Mouse (Mus musculus) layer of hippocampus, adult 9-11 months (tissue): ENCODE data around the gene Dbndd1.
"Not testable (repeated sequence)": the region's sequence is repeated elsewhere in the genome, so short reads cannot be mapped to it uniquely, and the experiment has no call there.

Experiments
- DNase-seq: peaks from one replicate; pipeline ENCODE4 v3.0.0; 2022

Gene Dbndd1

DNA sequence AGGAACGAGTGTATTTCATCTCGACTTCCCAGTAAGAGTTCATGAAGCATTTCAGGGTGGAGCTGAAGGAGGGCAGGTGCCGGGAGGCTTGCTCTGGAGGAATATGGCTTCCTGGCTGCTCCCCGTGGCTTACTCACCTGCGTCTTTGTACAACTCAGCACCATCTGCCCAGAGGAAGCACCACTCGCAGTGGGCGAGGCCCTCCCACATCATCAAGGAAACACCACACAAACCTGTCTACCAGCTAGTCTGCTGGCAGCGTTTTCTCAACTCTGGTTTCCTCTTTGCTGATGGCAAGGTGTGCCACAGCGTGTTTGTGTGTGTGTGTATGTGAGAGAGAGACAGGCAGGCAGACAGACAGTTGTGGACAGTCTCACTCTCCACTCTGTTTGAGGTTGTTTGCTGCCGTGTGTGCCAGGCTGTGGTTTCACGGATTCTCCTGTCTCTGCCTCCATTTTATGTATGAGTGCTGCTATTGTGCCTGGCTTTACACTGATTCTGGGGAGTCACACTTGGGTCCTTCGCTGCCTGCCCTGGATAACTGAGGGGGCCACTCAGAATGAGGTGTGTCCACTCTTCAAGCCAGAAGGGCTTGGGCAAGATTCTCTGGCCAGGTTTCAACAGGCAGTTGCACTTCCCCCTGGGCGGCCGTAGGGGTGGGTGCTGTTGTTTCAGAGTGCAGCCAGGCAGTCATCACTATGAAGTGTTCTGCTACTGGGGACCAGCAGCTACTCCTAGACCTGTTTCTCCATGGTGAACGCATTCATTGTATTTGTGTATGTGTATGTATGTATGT, 23.8 kb downstream of the Dbndd1 start:
- no peak for DNase-seq

DNA sequence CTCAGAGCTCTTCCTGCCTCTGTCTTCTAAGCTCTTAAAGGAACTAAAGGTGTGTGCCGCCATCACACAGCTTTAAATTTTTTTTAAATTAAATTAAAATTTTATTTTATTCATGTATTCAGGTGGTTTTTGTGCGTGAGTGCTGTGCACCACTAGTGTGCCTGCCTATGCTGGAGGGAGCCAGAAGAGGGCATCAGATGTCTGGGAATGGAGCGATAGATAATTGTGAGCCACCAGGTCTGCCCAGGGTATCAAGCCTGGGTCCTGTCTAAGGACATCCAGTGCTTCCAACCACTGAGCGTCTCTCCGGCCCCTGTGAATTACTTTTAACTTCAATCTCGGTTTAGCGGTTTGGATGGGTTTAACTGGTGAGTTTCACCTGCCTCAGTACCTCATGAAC, 32.6 kb downstream of the Dbndd1 start:
- no peak for DNase-seq

DNA sequence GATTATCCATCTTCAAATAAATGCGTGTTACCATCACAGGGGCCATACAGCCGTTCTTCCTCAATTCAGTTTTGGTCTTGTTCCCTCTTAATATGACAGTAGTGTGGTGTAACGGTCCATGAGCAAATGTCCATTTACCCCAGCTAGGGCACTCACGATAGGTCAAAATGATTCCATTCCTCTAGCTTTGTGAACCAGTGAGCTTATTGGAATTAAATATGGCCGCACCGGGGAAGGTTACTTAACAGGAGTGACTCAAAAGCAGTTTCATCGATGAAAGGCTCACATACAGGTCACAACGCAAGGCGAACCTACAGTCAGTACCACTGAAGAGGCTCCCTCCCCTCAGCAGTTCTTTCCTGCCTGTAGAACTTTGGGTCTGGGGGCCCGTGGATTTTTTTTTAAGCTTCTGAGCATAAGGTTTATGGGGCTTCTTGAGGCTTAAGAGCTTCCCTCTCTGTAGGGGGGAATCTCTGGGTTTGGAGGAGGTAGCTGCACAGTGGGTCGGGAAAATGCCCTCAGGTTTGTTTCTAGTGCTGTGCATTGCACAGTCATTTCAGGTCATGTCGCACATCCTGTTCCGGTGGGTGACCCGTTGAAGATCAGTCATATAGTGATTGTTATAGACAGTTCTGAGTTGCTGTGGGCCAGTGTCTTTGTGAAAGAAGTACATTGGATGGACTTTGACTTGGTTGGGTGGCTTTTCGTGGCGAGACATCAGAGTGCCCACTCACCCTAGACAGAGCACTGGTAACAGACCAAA, 36.6 kb downstream of the Dbndd1 start:
- no peak for DNase-seq

DNA sequence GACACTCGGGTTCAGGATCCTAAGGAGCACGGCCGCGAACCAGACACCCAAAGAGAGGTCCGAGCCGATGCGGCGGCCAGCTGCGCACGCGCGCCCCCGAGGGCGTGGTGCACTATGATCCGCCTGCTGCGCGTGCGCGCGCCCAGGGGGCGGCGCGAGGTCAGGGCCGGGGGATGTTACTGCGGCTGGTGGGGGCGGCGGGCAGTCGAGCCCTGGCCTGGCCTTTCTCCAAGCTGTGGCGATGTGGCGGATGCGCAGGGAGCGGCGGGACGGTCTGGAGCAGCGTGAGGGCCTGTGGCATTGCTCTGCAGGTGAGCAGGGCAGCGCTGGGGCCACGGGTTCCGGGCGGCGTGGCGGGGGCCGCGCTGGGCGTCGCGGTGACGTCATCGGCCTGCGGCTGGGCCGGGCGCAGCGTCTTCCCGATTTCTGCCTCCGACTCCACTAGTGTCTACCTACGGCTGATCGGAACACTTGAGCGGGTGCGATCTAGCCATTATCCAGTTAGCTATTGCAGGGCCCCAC, 37.5 kb downstream of the Dbndd1 start, which contains the start of gene Afg3l1:
TSS of gene Afg3l1 (plus strand) at position 167 of the 522 bp plus-strand sequence.
- DNase-seq: peak; percentile 94

DNA sequence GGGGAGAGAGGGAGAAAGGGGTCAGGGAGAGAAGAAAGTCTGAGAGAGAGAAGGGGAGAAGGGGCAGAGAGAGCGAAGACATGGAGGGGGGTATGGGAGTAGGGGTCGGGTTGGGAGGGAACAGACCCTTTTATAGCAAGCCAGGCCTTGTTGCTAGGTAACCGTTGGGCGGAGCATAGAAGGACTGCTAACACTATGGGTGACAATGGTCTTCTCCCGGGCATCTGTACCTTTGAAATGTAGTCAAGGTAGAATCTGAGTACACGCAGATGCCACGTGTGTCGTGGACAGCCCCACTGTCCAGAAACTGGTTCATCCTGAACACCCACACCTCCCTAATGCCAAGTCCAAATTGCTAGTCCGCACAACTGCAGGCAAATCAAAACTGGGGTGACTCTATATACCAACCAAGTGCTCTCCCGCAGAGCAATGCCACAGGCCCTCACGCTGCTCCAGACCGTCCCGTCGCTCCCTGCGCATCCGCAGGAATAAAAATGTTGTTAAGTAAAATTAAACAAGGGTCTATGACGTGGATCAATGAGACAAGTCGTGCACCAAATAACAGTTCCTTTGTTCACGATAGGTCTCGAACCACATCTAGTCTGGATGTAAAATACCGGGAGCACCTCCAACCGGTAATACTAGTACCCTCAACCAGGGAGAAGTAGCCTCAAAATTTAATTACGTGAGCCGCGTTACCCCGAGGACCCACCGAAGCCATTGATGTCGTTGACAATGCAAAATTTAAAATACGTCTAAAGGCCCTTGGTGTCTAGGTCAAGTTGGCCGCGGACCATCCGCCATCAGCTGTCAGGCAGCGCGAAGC, 38.1 kb downstream of the Dbndd1 start:
- no peak for DNase-seq

DNA sequence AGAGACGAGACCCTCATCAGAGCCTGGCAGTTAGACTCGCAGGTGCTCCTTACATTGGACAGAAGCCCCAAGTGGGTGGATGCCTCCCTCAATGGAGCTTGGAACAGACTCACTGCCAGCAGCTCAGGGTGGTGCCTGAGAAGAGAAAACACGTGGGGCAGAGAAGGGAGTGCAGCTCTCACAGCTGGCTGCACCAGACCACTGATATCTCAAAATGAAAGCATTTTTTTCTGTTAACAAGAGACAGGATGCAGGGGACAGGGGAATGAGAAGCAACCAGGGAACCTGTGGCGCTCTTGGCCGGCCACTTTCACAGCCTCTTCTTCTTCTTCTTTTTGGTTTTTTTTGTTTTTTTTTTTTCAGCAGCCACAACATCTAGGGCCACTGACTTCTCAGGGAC, 40.7 kb downstream of the Dbndd1 start:
- not testable (repeated sequence) for DNase-seq

DNA sequence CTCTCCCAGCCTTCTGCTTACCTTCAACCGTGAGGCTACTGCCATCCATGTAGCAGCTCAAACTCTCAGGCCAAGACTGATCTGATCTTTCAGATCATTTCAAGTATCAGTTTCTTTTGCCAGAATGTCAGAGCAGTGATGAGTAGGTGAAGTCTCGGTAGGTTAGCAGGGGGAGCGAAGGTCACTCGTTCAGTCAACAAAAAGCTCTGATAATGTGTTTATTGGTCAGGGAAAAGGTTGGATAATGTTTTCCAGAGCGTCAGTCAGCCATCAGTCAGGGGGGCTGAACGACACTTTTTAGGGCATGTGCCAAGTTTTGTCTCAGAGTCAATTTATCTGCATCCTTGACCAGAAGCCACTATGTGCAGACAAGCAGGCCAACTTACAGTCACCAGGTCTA, 42.3 kb downstream of the Dbndd1 start:
- not testable (repeated sequence) for DNase-seq

DNA sequence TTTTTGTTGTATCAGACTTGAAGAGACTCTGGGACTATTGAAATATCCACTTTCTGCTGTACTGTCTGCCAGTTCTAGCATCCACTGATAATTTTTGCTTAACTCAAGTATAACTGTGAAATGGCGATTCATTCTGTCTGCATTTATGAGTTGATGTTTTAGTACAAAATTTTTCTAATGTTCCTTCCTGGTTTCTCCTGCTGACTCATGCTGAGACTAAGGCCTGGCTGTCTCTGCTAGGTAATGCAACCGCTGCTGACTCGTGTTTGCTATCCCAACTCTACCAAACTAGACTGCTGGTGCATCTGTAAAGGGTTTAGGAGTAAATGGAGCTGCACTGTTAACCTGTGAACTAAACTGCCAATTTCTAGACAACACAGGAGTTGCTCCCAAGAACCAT, 47.8 kb downstream of the Dbndd1 start:
- DNase-seq: no peak

DNA sequence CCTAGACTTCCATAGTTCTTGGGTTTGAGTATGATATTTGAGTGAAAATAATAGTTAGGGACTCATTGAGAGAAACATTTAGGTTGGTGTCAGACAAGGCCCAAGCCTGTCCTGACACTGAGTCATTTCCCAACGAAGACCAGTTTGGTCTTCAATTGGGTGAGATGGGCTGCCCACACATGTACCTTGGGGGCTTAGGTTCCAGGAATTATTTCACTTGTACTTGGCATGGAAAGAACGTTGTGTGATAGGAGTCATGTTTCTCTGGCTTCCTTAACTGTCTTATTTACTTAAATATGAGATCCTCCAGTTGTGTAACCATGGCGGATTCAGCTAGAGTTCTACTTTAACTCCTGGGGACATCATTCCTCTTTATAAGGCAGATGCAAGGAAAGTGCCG, 51.6 kb downstream of the Dbndd1 start:
- DNase-seq: no peak
